Mouse (Mus musculus): ENCODE results near the gene Rpl15.

DNA sequence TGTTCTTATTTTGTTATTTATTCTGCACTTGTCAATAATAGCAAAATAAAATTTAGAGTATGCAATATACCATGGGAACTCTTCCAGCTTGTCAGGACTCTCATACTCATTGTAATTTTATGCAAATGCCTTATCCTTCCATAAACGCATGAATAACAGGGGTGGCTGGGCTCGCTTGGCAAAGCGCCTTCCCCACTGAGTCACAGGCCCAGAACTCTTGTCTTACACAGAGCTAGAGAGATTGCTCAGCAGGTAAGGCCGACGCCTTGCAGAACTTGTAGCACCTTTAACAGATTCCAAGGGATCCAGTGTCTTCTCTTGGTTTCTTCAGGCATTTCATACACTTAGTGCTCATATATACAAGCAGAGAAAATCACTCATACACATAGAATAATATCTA is 9.2 kb upstream of the Rpl15 start:
- TF ChIP-seq EP300 (IDR thresholded peaks at IDR 0.05; ENCODE audit: low read depth) = no peak
- no peak for TF ChIP-seq CTCF (IDR thresholded peaks at IDR 0.05; ENCODE audit: low read depth)

Measured in liver, postnatal 0 days (tissue).